Mouse (Mus musculus) thymus, postnatal 0 days (tissue): Measurements from ENCODE around the gene Map3k4. TPM values are rescaled to one million over a fixed set of nuclear protein-coding genes. Genes with fewer than 3 reads are reported as not detected.
A peak's percentile ranks its signal among the peaks of the same experiment; 100 is the strongest.
"Not testable (repeated sequence)": the region's sequence is repeated elsewhere in the genome, so short reads cannot be mapped to it uniquely, and the experiment has no call there.

Experiments used
- DNase-seq: peaks from one replicate; pipeline ENCODE4 v3.0.0-alpha.2; 2015; ENCODE audit warnings: low spot score
- polyA plus RNA-seq: library from polyadenylated mRNA; unstranded; fragments of >200 nt; fragmentation: Nextera tagmentation; extraction: Ambion mirVana; gene quantifications from 2 replicates; pipeline ENCODE4 v1.2.1, GENCODE M21; 2015

Gene Map3k4
- polyA plus RNA-seq, 1 experiment from 2014 or later = 41.3 TPM

DNA sequence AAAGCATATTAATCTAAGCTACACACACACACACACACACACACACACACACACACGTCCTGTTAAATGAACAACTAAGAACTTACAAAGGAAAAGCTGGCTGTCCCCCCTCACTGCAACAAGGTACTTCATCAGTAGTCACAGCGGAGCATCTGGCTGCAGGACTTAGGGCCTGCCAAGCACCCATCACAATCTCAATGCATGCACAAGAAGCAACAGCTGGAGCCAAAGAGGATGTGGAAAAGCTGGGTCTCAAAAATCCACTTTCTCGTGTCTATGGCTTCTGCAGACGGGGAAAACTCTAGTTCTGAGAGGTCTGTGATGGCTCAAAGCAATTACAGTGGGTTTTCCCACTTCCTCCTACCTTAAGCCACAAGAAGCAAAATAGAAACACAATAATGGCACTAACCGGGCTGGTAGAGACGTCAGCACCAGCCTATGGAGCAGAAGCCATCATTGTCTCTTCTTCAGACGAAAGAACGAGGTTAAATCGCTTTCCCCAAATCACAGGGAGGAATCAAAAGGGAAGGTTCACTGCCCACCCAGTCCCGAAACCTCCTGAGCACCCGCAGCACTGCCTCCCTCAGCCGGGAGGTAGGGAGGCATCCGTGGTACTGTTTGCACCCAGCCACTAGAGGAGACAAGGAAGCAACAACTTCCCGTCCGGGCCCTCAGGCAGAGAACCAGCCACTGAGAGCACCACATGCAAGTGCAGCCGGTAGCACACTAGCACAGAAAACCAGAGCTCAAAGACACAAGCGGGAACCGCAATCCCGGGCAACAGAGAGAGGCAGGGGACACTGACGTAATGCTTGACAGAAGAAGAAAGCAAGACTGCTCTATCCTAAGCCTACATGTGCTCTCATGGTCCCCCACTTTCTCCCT is 11.1 kb downstream of the Map3k4 start:
- DNase-seq = peak; percentile 86

DNA sequence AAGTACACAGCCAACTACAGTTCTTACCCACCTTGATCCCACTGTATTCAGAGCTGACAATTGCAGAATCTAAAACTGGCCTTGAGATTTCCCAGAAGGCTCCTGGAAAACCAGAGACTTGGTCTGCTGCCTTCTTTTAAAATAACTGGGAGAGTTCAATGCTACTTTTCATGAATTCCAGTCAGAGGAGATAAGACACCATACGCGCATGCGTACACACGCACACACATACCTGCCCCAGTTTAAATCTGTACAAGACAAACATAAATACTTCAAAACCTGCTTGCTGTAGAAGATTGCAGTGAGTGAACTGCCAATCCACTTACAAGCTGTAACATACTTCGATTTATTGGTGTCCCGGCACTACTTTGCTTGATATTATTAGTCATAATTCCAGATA is 13.9 kb downstream of the Map3k4 start:
- no peak for DNase-seq

DNA sequence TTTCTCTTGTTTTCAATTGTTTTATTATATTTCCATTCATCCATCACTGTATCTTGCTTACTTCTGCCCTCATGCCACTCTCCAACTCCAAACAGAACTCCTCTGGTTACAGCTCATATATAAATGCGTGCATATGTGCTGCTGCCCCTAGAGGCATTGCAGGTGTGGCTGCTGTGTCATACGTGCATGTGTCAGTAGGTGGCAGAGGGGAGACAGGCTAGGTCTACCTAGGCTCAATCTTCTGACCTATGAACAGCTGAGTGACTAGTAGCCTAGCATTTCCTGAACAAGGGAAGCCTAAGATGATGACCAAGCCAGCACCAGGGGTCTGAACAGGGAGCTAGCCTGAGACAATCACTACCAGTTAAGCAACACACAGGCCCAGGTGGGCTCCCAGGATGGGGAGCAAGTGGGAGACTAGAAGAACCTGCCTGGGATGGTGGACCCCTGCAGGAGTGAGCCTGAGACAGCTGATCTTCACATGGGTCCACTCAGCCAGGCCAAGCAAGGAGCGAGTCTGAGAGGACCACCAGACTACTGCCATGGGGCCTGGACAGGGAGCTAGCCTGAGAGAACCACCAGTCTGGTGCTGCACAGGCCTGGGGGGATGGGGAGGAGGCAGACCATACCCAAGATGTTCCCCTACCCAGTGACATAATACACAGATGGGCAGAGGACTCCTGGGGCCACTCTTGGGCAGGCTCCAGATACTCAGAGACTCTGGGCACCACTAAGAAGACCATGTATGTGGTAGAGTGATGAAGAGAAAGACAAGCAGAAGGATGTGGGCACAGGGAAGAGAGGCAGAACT is 17.5 kb downstream of the Map3k4 start:
- DNase-seq = peak; percentile 77

DNA sequence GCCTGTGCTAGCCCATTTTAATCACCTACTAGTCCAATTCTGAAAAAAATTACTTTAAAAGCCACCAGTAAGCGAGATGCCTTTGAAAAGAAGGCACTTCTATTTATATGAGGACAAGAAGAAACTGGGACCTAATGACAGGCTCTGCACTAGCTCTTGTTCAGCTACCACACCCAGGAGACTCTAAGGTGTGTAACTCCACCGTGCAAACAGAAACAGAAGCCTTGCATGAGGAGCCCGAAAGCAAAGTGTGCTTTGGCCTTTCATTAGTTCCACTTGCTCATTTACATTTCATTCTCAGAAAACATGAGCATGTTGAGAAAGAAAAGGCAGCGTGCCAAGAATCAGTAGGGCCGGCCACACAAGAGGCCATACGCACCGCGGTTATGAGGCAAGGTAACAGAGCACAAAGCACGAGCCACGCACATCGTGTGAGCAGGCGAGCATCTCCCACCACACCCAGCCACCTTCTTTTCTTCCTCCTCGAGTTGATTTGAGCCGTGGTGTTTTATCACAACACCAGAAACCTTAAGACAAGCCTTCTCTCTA is 18.4 kb downstream of the Map3k4 start:
- no peak for DNase-seq

DNA sequence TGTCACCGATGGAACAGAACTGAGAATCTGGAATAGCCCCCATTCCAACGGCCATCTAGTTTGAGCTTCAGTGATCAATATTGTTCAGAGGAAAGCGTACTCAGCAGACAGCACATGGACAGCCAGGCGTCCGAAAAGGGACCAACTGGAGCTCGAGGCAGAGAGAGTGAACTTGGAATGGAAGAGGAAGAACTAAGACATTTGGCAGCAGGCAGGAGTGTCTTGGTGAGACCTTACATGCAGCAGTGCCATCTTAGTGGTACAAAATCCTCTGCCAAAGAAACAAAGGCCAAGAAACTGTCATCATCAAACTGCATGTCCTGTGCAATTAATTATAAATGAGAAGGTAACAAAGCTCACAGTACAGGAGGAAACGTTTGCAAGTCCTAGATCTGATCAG is 19.2 kb downstream of the Map3k4 start:
- DNase-seq = no peak

DNA sequence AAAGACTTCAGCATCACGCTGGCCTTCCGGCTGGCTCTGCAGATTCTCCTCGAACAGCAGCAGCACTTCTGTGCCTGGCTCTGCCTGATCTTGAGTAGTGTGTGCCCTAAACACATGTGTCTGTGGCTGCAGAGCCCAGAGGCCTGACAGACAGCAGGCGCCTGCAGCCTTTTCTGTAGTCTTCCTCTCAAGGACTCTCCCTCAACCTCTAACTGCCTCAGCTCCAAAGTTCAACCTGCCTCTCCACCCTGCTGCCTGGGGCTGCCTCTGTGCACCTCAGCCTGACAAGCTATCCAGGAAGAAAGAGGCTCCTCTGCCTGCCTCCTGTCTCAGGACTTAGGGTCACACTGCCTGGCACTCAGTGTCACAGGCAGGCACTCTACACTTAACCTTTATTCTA is 20.6 kb downstream of the Map3k4 start:
- no peak for DNase-seq

DNA sequence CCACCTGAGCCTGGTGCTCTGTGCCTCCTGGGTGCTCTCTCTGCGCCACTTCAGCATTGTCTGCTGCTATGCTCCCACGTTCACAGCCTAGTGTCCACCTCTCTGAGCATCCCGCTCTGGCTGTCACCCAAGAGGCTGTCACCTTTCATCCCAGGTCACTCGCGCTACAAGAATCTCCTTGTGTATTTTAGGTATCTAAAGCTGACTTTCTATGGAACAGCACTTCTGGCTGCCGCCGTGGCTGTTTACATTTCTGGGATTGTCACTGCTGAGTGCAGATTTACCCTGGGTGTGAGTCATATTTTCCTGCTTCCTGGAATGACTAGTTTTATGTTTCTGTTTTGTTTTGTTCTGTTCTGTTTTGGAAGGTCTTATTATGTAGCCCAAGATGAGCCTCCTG is 21.3 kb downstream of the Map3k4 start:
- DNase-seq = no peak

DNA sequence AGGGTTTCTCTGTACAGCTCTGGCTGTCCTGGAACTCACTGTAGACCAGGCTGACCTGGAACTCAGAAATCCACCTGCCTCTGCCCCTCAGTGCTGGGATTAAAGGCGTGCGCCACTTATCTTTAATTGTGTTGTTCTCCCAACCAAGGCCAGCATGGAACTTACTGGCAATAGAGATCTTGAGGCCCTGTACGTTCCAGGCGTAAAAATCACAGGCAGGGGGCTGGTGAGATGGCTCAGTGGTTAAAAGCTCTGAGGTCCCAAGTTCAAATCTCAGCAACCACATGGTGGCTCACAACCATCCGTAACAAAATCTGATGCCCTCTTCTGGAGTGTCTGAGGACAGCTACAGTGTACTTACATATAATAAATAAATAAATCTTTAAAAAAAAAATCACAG is 22.7 kb downstream of the Map3k4 start:
- DNase-seq = not testable (repeated sequence)

DNA sequence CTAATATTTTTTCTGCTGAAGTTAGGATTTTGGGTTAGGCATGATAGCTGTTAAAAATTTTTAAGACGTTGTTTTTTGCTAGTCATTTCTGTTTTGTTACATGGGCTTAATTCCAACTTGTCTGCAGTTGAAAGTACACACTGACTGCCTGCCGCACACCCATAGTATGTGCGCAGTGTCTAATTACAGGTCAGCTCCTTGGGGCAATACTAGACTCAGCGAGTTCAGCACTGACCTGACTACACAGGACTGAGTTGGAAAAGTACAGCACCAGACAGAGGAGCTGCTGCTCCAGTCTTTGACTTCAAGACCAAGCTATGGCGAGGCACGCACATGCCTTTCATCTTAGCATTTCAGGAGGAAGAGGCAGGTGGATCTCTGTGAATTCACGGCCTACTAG is 24.2 kb downstream of the Map3k4 start:
- DNase-seq = no peak

DNA sequence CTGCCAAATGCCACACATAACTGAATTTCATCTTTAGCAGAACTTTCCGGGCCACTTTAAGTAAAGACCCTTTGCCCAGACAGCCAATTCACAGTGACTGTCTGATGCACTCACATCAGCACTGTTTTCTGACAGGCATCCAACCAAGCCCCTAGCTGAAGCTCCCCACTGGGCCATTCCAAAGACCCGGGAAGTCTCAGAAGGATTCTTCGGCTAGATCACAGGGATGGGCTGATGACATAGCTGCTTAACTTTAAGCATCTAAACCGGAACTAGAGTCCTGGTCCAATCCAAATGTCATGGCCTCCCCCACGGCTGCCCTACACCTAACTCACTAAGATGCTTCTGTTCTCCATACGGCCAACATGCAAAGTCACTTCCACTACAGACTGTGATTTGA is 25.0 kb downstream of the Map3k4 start:
- no peak for DNase-seq

DNA sequence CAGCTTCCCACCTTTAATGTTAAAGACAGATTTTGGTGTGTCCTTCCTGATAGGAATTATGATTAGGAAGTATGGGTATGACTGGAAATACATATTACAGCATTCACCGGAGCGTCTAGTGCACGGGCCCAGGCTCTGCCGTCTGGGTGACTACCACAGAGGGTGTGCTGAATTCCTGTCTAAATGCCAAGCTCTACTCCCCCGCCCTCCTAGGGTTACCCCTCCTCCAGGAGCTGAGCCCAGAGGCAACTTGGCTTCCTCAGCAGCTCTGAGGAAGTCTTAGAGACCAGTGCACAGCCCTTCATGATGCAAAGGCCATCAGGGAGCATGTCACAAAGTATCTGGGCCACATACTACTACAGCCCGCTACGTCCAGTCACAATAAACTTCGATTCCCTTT is 25.7 kb downstream of the Map3k4 start:
- no peak for DNase-seq

DNA sequence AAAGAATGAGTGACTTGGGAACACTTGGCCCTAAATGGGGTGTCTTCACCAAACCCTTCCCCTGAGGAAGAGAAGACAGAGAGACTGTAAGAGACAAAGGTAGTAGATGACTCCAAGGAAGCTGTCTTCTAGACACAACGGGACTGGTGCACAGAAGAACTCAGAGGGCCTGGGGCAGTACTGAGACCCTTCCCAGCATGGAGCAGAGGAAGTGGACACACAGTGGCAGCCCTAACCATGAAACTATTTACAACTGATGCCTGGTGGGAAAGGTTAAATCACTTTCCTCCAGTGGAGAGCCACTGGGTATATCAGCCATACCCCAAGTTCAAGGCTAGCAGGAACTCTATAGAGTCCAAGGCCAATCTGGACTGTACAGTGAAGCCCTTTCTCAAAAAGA is 26.2 kb downstream of the Map3k4 start:
- DNase-seq = no peak

DNA sequence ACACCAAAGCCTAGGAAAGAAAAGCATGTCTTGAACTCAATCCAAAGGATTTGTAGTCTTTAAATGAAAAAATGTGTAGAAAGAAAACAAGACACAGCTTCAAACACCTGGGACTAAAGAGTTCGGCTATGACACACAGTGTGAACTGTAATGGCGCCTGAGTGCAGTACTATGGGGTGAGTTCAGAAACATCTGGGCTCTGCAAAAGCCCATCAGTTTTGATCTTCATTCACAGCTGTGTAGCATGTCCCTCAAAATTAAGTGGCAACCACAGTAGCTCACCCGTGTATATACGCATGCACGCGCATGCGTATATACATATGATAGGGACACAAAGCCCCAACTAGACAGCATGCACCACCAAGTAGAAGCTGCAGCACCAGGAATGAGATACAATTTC is 27.4 kb downstream of the Map3k4 start:
- DNase-seq = no peak

DNA sequence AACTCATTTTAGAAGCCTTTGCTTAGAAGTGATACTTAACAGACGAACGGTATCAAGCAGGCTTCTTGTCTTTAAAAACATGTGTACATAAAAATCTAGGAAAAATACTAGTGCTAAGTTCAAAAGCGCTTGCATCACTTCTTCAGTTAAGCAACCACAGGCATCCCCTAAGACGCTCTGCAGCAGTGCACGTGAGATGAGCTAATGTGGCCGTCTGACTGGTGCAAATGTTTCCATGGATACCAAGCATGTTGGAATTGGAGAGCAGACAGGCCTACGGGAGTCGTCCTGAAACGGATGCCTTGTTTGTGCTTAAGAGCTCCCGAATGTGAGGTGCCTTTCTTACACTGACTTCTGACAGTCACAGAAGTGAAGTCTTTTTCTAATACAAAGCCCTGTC is 27.9 kb downstream of the Map3k4 start:
- DNase-seq = no peak

DNA sequence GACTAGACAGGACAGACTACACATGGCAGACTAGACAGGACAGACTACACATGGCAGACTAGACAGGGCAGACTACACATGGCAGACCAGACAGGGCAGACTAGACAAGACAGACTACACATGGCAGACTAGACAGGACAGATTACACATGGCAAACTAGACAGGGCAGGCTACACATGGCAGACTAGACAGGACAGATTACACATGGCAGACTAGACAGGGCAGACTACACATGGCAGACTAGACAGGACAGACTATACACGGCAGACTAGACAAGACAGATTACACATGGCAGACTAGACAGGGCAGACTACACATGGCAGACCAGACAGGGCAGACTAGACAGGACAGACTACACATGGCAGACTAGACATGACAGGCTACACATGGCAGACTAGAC is 28.8 kb downstream of the Map3k4 start:
- DNase-seq = not testable (repeated sequence)

DNA sequence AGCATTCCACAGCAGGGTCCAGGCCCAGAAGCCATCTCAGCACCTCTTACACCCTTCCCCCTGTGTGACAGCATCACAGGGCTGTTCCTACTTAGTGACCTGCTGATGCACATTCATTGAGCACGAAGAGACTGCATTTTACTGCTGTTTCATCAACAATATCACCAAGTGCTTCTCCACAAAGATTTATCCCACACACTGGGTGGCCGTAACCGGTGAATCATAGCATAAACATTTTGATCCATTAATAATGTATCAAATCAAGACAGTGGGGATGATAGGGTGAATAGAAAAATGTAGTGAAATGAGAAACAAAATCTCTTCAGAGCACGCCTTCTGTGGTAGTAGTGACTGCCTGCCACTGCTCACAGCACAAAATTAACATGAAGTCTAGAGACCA is 29.7 kb downstream of the Map3k4 start:
- no peak for DNase-seq

DNA sequence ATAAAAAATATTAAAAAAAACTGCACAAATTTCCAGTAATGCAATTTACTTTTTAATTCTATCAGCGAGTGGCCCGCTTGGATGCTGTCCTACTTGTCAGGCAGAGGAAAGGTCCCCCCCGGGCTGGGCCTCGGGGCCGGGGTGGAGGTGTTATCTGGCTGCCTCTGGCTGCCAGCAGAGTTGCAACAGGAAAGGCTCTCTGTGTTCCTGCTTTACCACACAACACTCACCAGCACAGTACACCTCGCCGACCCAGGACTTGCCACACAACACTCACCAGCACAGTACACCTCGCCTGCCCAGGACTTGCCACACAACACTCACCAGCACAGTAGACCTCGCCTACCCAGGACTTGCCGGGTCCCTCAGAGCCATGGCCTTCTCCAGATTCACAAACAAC is 38.8 kb downstream of the Map3k4 start:
- no peak for DNase-seq

DNA sequence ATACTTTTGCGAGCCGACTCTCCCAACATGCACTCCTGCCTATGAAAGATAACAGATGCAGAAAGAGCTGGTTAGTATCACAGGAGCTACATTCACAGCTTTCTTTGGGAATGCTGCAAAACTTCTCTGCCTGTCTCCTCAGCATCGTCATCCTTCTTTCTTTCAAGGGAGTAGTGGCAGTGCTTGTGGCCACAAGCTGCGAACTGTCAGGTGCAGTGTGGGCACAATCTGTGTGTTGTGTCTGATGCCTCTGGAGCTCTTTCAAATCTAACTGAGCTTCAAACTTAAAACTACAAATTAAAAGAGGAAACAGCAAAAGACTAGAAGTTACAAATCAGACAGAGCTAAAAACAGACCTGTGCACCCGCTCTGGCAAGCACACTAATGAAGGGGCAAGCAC is 40.5 kb downstream of the Map3k4 start:
- DNase-seq = no peak

DNA sequence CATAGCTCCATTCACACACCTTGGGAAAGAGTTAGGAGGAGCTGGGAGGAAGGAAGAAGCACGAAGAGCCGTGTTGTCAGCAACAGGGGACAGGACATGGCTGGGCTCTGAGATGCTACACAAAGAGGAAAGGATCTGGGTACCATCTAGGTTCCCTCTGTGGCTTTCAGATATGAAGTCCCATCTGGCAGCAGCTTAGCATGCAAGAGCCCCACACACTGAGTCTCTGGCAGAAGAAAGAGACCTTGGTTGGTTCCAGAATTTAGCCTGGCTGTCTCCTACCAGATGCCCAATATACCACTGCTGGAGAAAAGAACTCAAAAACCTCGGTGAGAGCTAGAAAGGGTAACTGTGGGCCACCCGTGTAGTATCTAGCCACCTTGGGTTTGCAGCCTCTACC is 41.3 kb downstream of the Map3k4 start:
- no peak for DNase-seq

DNA sequence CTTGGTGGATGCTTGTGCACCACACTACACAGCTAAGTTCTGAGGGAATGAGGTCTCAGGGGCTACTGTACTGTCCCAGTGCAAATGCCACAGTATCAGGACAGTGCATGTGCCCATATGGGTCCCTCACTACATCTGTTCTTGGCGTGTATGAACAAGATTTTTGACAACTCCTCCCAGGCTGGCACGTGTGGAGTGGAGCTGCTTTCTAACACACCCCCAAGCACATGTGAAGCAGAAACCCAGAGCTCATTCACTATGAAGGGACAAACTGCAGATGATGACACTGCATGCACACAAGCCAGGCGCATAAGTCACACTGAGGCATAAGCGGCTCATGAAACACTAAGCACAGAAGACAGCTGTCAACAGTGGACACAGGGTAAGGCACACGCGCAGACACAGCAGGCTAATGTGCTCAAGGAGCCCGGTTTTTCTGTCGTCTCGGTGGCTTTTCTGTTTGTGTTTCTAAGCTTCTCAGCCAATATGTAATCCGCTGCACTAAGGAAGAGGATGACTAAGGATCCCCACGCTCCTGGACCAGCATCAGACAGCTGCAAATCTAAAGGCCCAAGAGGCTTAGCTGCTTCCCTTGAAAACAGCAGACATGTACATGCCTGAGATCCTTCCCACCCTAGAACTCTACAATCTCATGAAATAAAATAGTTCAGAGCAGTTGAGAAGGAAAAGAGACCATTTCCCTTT is 41.9 kb downstream of the Map3k4 start:
- DNase-seq = no peak

DNA sequence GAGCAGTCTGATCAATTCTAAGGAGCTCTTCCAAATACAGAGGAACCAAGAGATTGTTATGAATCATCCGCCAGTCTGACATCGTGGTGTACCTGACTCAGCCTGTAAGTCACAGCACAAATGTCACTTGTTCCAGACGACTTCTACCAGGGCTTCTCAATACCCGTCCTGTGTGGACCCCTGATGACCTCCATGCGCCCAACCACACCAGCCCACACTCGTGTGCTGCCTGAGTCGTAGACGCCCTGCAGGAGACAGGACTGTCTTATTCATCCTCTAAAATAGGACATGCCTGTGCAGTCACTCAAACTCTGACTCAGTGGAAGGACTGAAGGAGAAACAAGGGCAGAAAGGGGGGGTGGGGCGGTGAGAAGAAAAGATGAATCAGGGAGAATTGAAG is 42.8 kb downstream of the Map3k4 start:
- no peak for DNase-seq

DNA sequence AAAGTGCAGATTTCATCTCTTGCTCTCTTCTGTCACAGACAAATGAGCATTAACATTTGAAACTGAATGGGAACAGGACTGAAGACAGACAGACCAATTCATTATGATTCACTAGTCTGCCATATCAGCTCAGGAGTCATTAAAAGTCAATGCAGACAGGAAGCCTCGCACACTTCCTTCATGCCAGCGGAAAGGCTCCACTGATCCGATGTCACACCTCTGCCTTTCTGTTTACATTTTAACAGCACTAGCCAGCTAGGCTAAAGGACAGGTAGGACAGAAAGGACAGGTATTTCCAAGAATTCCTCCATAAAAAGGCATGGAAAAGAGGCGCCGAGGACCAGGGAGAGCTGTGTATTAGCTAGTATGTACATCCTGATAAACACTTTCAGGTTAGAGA is 45.6 kb downstream of the Map3k4 start:
- no peak for DNase-seq
